Mouse (Mus musculus): ENCODE results near the gene Klhl28. TPM values are rescaled to one million over a fixed set of nuclear protein-coding genes. Genes with fewer than 3 reads are reported as not detected.

Gene Klhl28
- total and polyA plus RNA-seq, 3 experiments: 3.3 to 169 (median 3.7) TPM

- TF ChIP-seq CHD1 (IDR thresholded peaks at IDR 0.05; ENCODE audit: low read depth, low read length) (no peak), E2F4 (IDR thresholded peaks at IDR 0.05; ENCODE audit: borderline replicate concordance, low read depth, low read length) (no peak), POLR2AphosphoS5 (IDR thresholded peaks at IDR 0.05; ENCODE audit: borderline replicate concordance, low read depth, low read length) (no peak), MAX (IDR thresholded peaks at IDR 0.05; ENCODE audit: low read length) (peak; percentile 89), ZNF384 (IDR thresholded peaks at IDR 0.05; ENCODE audit: low read depth, low read length) (no peak), SIN3A (IDR thresholded peaks at IDR 0.05; ENCODE audit: low read length) (peak; percentile 88), MEF2A (IDR thresholded peaks at IDR 0.05; ENCODE audit: extremely low read depth, insufficient replicate concordance, low read depth, low read length, poor library complexity, severe bottlenecking) (no peak), CTCF (IDR thresholded peaks at IDR 0.05 in 2 of 3, conservative IDR thresholded peaks at IDR 0.05 in 1 of 3; ENCODE audit: control insufficient read depth in 1 of 3, insufficient read depth in 1 of 3, low read depth in 2 of 3, low read length in 3 of 3, poor library complexity in 1 of 3, severe bottlenecking in 1 of 3) (no peak), SMC3 (IDR thresholded peaks at IDR 0.05; ENCODE audit: low read depth, low read length) (no peak), TAL1 (IDR thresholded peaks at IDR 0.05; ENCODE audit: low read length) (no peak), MAZ (IDR thresholded peaks at IDR 0.05; ENCODE audit: low read depth, low read length) (0 out of 2 replicates have a peak, but pooled peaks have one; percentile 79), ETS1 (IDR thresholded peaks at IDR 0.05; ENCODE audit: low read depth, low read length) (peak; percentile 39; the same call in 1 of the 2 replicates), GATA1 (IDR thresholded peaks at IDR 0.05; ENCODE audit: low read depth, low read length) (no peak), BHLHE40 (IDR thresholded peaks at IDR 0.05; ENCODE audit: borderline replicate concordance, low read depth, low read length) (no peak; the same call in 1 of the 2 replicates)
These were observed 47.5 kb downstream of the Klhl28 start, which contains the start of gene Gm527 (continued) for GRCm38 (mm10) chr12:64917578-64918471.

- TF ChIP-seq SMC3 (IDR thresholded peaks at IDR 0.05; ENCODE audit: low read depth, low read length): no peak
- TF ChIP-seq POLR2AphosphoS2 (IDR thresholded peaks at IDR 0.05; ENCODE audit: low read length): no peak
- TF ChIP-seq GATA1 (IDR thresholded peaks at IDR 0.05; ENCODE audit: low read depth, low read length): peak; percentile 50
- TF ChIP-seq ZNF384 (IDR thresholded peaks at IDR 0.05; ENCODE audit: low read depth, low read length): peak; percentile 97
- TF ChIP-seq USF2 (IDR thresholded peaks at IDR 0.05; ENCODE audit: borderline replicate concordance in 1 of 2, insufficient read depth in 1 of 2, low read depth in 1 of 2, low read length in 2 of 2): no peak
- TF ChIP-seq MAX (IDR thresholded peaks at IDR 0.05; ENCODE audit: low read length): no peak
- TF ChIP-seq NELFE (IDR thresholded peaks at IDR 0.05; ENCODE audit: low read depth, low read length): no peak
- no peak for TF ChIP-seq ZC3H11A (IDR thresholded peaks at IDR 0.05; ENCODE audit: low read depth, low read length)
- 0 out of 2 replicates have a peak, but pooled peaks have one; percentile 12 for TF ChIP-seq ETS1 (IDR thresholded peaks at IDR 0.05; ENCODE audit: low read depth, low read length)
- TF ChIP-seq ZKSCAN1 (IDR thresholded peaks at IDR 0.05; ENCODE audit: low read depth, low read length): no peak
- no peak for TF ChIP-seq POLR2AphosphoS5 (IDR thresholded peaks at IDR 0.05; ENCODE audit: borderline replicate concordance, low read depth, low read length)
- TF ChIP-seq E2F4 (IDR thresholded peaks at IDR 0.05; ENCODE audit: borderline replicate concordance, low read depth, low read length): no peak
- no peak for TF ChIP-seq GABPA (IDR thresholded peaks at IDR 0.05; ENCODE audit: low read depth, low read length)
- no peak for TF ChIP-seq KAT2A (conservative IDR thresholded peaks at IDR 0.05; ENCODE audit: low read depth, low read length)
- TF ChIP-seq HCFC1 (IDR thresholded peaks at IDR 0.05; ENCODE audit: low read depth, low read length): no peak
- no peak for TF ChIP-seq NRF1 (IDR thresholded peaks at IDR 0.05; ENCODE audit: insufficient read depth, low read depth, low read length, poor library complexity, severe bottlenecking)
- H3K4me1 ChIP-seq (ENCODE audit: control insufficient read depth in 1 of 2, insufficient read depth in 2 of 2, low read length in 2 of 2): peaks cover 2 to 3% of the 10 kb centered on the region in 2 experiments; a peak in 2 of 4 replicates
- H3K27ac ChIP-seq (ENCODE audit: control insufficient read depth, low read depth, low read length): no peak overlapping the region
- H3K27me3 ChIP-seq (ENCODE audit: control insufficient read depth in 1 of 2, insufficient read depth in 2 of 2, low read length in 2 of 2): no peaks in the 10 kb centered on the region
- H3K79me2 ChIP-seq (ENCODE audit: control insufficient read depth, insufficient read depth, low read length, poor library complexity): peaks cover 2% of the 10 kb centered on the region; the same call in 1 of the 2 replicates
- no peaks in the 10 kb centered on the region for H3K9me3 ChIP-seq (replicated peaks; ENCODE audit: insufficient read depth, low read length)
- peak; percentile 23 for DNase-seq (ENCODE audit: low read depth, low spot score)
- H3K4me3 ChIP-seq (ENCODE audit: control insufficient read depth in 1 of 2, insufficient read depth in 1 of 2, low read depth in 2 of 2, low read length in 2 of 2): peak overlapping the region in 1 of 2 experiments; percentile 62; a peak in 1 of 4 replicates
- peak overlapping the region; percentile 18; the same call in 1 of the 2 replicates for H3K9ac ChIP-seq (ENCODE audit: control insufficient read depth, low read depth, low read length, poor library complexity, severe bottlenecking)
- peaks cover 0 to 7% of the 10 kb centered on the region in 2 experiments; a peak in 2 of 4 replicates for H3K36me3 ChIP-seq (ENCODE audit: control insufficient read depth in 1 of 2, insufficient read depth in 2 of 2, low read length in 2 of 2)
These were observed 48.6 kb downstream of the Klhl28 start for GRCm38 (mm10) chr12:64916735-64917134.
